Mouse (Mus musculus) lung, adult 18-20 months (tissue): Measurements from ENCODE around the gene Ndufa10.

Experiments
- DNase-seq, 2 experiments: peaks; one replicate each; pipeline ENCODE4 v3.0.0; 2022; ENCODE audit warnings: mixed read lengths in 2 of 2

The Ndufa10 gene

GRCm38 (mm10) chr1:92430991-92431390 is 42.7 kb downstream of the Ndufa10 start:
- DNase-seq, result no peak

GRCm38 (mm10) chr1:92424714-92425113 is 48.9 kb downstream of the Ndufa10 start:
- no peak for DNase-seq

- peak in 1 of 2 experiments; percentile 7 for DNase-seq
Measured at GRCm38 (mm10) chr1:92405131-92405530, 68.5 kb downstream of the Ndufa10 start.

- no peak for DNase-seq
Measured at GRCm38 (mm10) chr1:92400556-92400955, 73.1 kb downstream of the Ndufa10 start.

GRCm38 (mm10) chr1:92398601-92399000 is 75.1 kb downstream of the Ndufa10 start:
- no peak for DNase-seq

GRCm38 (mm10) chr1:92397511-92398051 is 76.1 kb downstream of the Ndufa10 start:
- no peak for DNase-seq

- DNase-seq, result no peak
Measured at GRCm38 (mm10) chr1:92394279-92394678, 79.4 kb downstream of the Ndufa10 start.

- DNase-seq, result no peak
Measured at GRCm38 (mm10) chr1:92393166-92393565, 80.5 kb downstream of the Ndufa10 start.
